Mouse (Mus musculus) intestine, postnatal 0 days (tissue): Measurements from ENCODE around the gene 4931428F04Rik. TPM values are rescaled to one million over a fixed set of nuclear protein-coding genes. Genes with fewer than 3 reads are reported as not detected.

Experiments used
- ATAC-seq: fragments of 200-750 bp; cut with Nextera tagmentation; 2 replicates; pipeline ENCODE4 v1.8.0; 2017; ENCODE audit warnings: mild to moderate bottlenecking, moderate TSS enrichment, moderate library complexity
- H3K27ac ChIP-seq: fragments of 300-500 bp; sonication (generic); 2 replicates; pipeline ENCODE4 v1.5.1; 2014; ENCODE audit warnings: mild to moderate bottlenecking, low read depth, low read length, moderate library complexity
- H3K27me3 ChIP-seq: fragments of 300-500 bp; sonication (generic); replicated peaks from 2 replicates; pipeline ENCODE4 v1.6.1; 2014; ENCODE audit warnings: low read length, mixed read lengths; ENCODE audit not compliant: control insufficient read depth, insufficient read depth
- H3K36me3 ChIP-seq: fragments of 300-500 bp; sonication (generic); 2 replicates; pipeline ENCODE4 v1.6.1; 2014; ENCODE audit warnings: mild to moderate bottlenecking, moderate library complexity; ENCODE audit not compliant: control insufficient read depth, insufficient read depth
- H3K4me1 ChIP-seq: fragments of 300-500 bp; sonication (generic); replicated peaks from 2 replicates; pipeline ENCODE4 v1.6.1; 2014; ENCODE audit warnings: antibody characterized with exemption, low read length, mixed read lengths; ENCODE audit not compliant: control insufficient read depth, insufficient read depth
- H3K4me2 ChIP-seq: fragments of 300-500 bp; sonication (generic); replicated peaks from 2 replicates; pipeline ENCODE4 v1.6.1; 2014; ENCODE audit warnings: low read depth, mild to moderate bottlenecking, moderate library complexity
- H3K4me3 ChIP-seq: fragments of 300-500 bp; sonication (generic); 2 replicates; pipeline ENCODE4 v1.5.1; 2014; ENCODE audit warnings: low read depth, low read length
- H3K9ac ChIP-seq: fragments of 300-500 bp; sonication (generic); 2 replicates; pipeline ENCODE4 v1.6.1; 2014; ENCODE audit warnings: mild to moderate bottlenecking, low read depth, low read length
- H3K9me3 ChIP-seq: fragments of 300-500 bp; sonication (generic); 2 replicates; pipeline ENCODE4 v1.6.1; 2016; ENCODE audit warnings: mixed run types; ENCODE audit not compliant: control insufficient read depth
- CTCF ChIP-seq: sonication (generic); IDR thresholded peaks from 2 replicates; pipeline ENCODE4 v1.5.1; 2016; ENCODE audit warnings: low read depth, mild to moderate bottlenecking, control low read depth, antibody characterized with exemption, moderate library complexity
- WGBS: fragments of 180-500 bp; shearing (Covaris S2); extraction: QIAGEN DNeasy Blood & Tissue Kit; methylation state at CpG from one replicate; pipeline ENCODE4 v1.1.7; 2014; 5-methylcytosine and 5-hydroxymethylcytosine counted together
- polyA plus RNA-seq: library from polyadenylated mRNA; unstranded; fragments of >200 nt; fragmentation: Nextera tagmentation; extraction: Ambion mirVana; gene quantifications from 2 replicates; pipeline ENCODE4 v1.2.1, GENCODE M21; 2015

4931428F04Rik gene
- polyA plus RNA-seq, 1 experiment from 2014 or later = 1.5 TPM

DNA sequence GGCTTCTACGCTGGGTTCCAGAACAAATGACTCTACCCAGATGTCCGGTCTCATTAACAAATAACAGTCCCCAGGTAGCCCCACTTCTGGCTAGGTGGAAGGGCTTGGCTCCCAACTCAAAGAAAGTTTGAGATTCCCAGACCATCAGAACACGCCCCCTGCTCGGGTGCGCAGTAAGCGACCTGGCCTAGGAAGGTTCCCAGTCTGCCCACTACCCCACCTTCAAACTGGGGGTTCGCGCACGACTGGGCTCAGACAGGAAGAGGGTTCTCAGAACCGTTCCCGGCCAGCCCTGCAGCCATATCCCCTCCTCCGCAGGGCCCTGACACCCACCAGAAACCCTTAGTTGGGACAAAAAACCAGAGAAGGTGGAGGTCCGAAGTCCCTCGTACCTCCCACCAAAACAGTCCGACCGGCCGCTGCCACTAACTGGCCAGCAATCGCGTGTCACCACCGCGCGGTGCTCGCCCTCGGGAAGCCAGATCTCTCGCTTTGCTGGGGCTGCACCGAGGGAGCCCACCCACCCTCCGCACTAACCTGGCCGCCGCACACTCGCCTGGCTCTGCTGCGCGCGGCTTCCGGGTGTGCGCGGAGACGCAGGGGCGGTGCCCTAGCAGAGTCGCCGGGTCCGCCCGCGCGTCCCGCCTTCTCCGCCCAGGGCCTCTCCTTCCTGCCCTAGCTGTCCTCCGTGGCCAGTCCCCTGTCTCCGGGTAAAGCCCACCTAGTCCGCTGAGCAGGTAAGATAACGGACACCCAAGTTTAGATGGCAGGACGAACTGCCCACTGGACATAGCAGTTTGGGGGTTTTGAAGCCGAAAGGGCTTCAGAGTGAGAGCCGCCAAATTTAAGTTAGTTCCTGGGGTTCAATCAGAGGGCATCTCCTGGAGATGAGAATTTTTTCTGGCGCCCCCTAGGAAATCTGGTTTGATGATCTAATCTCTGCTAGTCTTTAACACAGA lies 25.4 kb downstream of the 4931428F04Rik start, which contains the start of the genes Tradd and Fbxl8:
Gene Tradd (minus strand): TSS at position 586 of the 959 bp plus-strand sequence.
Gene Fbxl8 (plus strand): TSS at position 625 of the 959 bp plus-strand sequence.
- 1% methylated on average over 54 of the region's 54 CpGs for WGBS
- TF ChIP-seq CTCF = peak; percentile 19; the same call in 1 of the 2 replicates
- Histone ChIP-seq H3K4me3 (peak within 1 kb of the TSS; percentile 73), H3K9ac (peak within 1 kb of the TSS; percentile 71), H3K4me1 (peaks cover 21% of the 10 kb centered on the region), H3K27ac (no peak within 1 kb of the TSS), H3K4me2 (peak within 1 kb of the TSS; percentile 78), H3K9me3 (no peaks in the 10 kb centered on the region), H3K36me3 (peaks cover 10% of the 10 kb centered on the region; the same call in 1 of the 2 replicates), H3K27me3 (peaks cover 18% of the 10 kb centered on the region)
- peak; percentile 74 for ATAC-seq

DNA sequence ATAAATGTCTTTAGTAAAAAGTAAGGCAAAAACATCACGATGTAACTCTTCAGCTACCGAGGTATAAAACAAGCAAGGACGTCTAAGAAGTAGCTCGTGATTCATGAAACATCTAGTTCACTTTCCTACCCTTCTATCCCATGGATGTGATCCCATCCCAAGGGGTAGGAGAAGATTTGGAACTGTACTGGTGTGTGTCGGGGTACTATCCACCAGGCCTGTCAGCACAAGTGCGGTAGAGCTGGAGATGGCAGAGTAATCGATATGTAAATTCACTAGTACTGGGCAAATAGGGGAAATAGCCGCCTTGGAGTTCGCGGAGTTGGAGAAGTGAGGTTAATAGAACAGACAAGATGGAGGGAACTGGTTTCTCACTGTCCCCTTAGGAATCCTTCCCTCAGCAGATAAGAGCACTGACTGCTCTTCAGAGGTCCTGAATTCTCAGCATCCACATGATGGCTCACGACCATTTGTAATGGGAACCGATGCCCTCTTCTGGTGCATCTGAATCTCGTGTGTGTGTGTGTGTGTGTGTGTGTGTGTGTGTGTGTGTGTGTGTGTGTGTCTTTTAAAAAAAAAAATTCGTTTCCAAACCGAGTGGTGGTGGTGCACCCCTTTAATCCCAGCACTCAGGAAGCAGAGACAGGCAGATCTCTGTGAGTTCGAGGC lies 26.3 kb downstream of the 4931428F04Rik start:
- Histone ChIP-seq H3K27ac (no peak overlapping the region), H3K4me1 (peaks cover 20% of the 10 kb centered on the region), H3K36me3 (peaks cover 16% of the 10 kb centered on the region; the same call in 1 of the 2 replicates), H3K27me3 (peaks cover 19% of the 10 kb centered on the region), H3K9ac (no peak overlapping the region), H3K9me3 (no peaks in the 10 kb centered on the region), H3K4me3 (peak overlapping the region; percentile 73), H3K4me2 (peak overlapping the region; percentile 78)
- ATAC-seq = no peak
- peak; percentile 39; the same call in 1 of the 2 replicates for TF ChIP-seq CTCF
- 44% methylated on average over 16 of the region's 16 CpGs for WGBS

DNA sequence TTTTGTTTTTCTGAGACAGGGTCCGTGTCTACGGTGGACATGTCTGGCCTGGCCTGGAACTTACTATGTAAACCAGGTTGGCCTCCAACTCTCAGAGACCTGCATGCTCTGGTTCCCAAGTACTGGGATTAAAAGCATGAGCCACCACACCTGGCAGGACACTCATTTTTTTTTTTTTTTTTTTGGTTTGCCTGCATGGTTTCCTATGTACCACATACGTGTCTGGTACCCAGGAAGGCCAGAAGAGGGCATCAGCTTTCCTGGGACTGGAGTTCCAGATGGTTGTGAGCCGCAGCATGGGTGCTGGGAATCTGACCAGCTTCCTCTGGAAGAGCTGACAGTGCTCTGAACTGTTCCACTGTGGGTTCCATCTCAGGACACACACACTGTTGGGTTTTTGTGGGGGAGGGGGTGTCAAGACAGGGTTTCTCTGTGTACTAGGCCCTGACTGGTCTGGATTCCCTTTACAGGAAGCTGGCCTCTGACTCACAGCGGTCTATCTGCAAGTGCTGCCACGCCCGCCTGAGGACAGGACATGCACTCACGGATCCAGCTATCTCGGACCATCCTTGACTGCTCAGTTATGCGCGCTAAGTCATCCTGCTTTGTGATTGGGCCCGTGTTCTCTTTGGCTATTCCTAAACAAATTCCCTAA lies 28.2 kb downstream of the 4931428F04Rik start:
- H3K4me1 ChIP-seq = peaks cover 20% of the 10 kb centered on the region

DNA sequence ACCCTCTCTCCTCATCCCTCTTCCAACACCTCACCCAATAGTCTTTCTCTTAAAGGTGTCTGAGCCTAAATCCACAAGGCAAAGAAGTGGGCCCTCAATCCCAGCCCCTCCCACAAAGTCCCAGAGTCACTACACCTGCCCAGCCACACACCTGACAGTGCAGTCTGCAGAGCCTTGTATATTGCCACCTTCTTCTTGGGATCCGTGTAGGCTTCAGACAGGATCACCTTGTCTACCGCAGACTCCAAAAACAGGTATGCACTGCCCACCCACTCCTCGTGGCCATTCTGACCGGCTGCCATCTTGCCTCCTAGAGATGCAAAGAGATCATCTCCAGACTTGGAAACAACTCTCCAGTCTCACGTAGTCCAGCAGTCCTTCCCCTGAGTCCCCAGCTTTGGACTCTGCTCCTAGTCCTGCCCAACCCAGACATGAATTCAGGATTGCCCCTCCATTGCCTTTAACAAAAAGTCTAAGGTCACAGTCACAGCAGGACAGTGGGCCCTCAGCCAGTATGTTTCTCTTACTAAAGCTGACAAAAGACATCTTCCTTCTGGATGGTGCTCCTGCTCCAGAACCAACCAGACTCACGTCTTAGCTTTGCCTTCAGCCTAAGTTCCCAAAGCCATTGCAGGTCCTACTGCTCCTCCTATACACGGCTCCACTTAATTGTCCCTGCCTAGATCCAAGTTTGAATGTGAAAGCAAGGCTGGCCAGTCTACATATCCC lies 29.1 kb downstream of the 4931428F04Rik start:
- no peak overlapping the region for H3K4me3 ChIP-seq
- no peak for ATAC-seq
- H3K9me3 ChIP-seq = no peaks in the 10 kb centered on the region
- WGBS = 79% methylated on average over 7 of the region's 7 CpGs
- no peak overlapping the region for H3K27ac ChIP-seq
- peaks cover 20% of the 10 kb centered on the region for H3K4me1 ChIP-seq
- peaks cover 6% of the 10 kb centered on the region; the same call in 1 of the 2 replicates for H3K36me3 ChIP-seq
- H3K9ac ChIP-seq = no peak overlapping the region
- no peak overlapping the region for H3K4me2 ChIP-seq
- TF ChIP-seq CTCF = no peak
- peaks cover 10% of the 10 kb centered on the region; the same call in 1 of the 2 replicates for H3K27me3 ChIP-seq

More for the DNA sequence above, 28.2 kb downstream of the 4931428F04Rik start:
- Histone ChIP-seq H3K4me3 (no peak overlapping the region), H3K36me3 (peaks cover 6% of the 10 kb centered on the region; the same call in 1 of the 2 replicates), H3K9me3 (no peaks in the 10 kb centered on the region), H3K27ac (no peak overlapping the region), H3K27me3 (peaks cover 11% of the 10 kb centered on the region; the same call in 1 of the 2 replicates), H3K4me2 (no peak overlapping the region), H3K9ac (no peak overlapping the region)
- TF ChIP-seq CTCF = 0 out of 2 replicates have a peak, but pooled peaks have one; percentile 13
- no peak for ATAC-seq
- WGBS = 79% methylated on average over 12 of the region's 12 CpGs

DNA sequence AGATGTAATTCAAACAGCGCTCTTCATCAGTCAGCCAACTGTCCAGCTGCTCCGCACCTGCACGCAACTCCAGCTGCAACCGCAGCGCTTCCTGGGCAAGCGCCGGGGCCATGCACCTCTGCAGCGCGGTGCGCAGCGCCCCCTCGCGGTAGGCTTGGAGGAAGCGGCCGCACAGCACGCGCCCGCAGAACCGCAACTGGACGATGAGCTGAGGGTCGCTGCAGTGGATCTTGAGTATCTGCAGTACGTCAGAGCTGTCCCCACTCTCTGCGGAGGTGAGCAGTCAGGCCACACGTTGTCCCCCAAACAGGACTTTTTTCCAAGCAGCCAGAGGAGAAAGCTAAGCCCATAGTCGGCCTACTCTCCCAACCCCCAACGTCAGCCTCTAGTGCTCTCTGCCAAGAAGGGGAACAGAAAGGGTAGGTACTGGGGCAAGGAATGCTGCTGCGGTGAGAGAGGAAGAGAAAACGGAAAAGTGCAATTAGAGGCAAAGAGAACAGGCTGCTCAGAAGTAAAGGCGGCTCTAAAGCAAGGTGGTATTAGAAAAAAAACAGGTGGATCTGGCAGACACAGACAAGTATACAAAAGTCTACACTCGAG lies 29.8 kb downstream of the 4931428F04Rik start:
- Histone ChIP-seq H3K9me3 (no peaks in the 10 kb centered on the region), H3K4me2 (peak overlapping the region; percentile 60), H3K27me3 (peaks cover 10% of the 10 kb centered on the region; the same call in 1 of the 2 replicates), H3K4me1 (peaks cover 19% of the 10 kb centered on the region), H3K27ac (no peak overlapping the region), H3K36me3 (peaks cover 6% of the 10 kb centered on the region; the same call in 1 of the 2 replicates), H3K4me3 (peak overlapping the region; percentile 20), H3K9ac (no peak overlapping the region)
- 0 out of 2 replicates have a peak, but pooled peaks have one; percentile 32 for ATAC-seq
- TF ChIP-seq CTCF = peak; percentile 100
- WGBS = 5% methylated on average over 30 of the region's 30 CpGs
